Mouse (Mus musculus): ENCODE results near the gene Ubxn6.
A peak's percentile ranks its signal among the peaks of the same experiment; 100 is the strongest.
"Not testable (repeated sequence)": the region's sequence is repeated elsewhere in the genome, so short reads cannot be mapped to it uniquely, and the experiment has no call there.

The Ubxn6 gene

DNA sequence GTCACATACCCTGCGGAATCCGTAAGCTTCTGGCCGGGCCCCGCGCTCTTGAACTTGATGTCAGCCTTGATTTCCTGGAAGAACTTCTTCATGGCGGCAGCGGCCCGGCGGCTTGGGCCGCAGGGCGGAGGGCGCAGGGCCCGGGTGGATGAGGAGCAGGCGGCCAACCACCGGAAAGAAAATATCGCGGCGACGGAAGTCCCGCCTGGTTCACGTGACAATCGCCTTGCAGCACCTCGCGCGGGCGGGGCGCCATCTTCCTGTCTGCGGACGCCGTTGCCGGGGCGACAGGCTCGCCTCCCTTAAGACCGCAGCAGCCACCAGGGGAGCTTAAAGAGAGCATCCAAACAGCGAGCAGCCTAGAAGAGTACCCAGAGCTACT lies at the start of gene Ubxn6:
Gene Ubxn6, minus strand, starts transcription at position 202 of the 382 bp plus-strand sequence.
- peak; percentile 95 to 97 for DNase-seq (ENCODE audit: low spot score in 2 of 2)

GRCm38 (mm10) chr17:56123681-56124340 lies 49.0 kb upstream of the Ubxn6 start:
- DNase-seq (ENCODE audit: low spot score in 2 of 2): no peak

DNA sequence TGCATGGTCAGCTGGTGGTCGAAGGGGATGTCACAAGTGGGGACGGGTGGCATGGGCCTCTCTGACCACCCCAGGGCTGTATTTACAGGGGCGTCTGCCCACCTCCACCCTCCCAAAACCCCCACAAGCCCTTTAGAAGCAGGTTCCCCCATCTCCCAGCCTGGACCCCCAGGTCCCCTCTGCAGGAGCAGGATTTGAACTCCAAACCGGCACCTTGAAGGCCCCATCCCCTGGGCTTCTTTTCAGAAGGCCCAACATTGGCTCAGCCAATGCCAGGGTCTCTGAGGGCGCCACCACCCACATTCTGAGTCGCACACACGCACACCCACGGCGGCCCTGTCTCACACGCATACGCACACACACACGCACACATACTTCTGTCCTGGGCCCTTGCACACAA lies 48.3 kb upstream of the Ubxn6 start:
- DNase-seq (ENCODE audit: low spot score in 2 of 2): no peak

DNA sequence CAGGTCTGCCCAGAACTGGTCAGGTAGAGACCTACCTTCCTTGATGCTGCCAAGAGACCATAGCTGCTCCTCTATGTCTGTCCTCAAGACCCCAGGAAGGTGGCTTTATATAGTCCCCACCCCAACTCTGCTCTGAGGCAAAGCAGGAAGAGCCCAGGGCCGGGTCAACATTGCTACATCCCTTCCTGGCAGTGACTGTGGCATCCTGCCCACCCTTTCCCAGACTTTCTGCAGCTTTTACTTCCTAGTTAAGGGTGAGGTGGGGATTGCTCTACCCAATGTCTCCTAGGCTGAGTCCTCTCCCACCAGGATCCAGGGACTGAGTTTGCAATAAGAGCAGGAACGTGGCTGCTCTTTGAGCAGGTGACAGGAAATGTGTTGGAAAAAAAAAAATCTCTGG lies 47.0 kb upstream of the Ubxn6 start, which contains the start of gene Lrg1:
Gene Lrg1, minus strand, starts transcription at position 176 of the 400 bp plus-strand sequence.
- DNase-seq (ENCODE audit: low spot score in 2 of 2): no peak

DNA sequence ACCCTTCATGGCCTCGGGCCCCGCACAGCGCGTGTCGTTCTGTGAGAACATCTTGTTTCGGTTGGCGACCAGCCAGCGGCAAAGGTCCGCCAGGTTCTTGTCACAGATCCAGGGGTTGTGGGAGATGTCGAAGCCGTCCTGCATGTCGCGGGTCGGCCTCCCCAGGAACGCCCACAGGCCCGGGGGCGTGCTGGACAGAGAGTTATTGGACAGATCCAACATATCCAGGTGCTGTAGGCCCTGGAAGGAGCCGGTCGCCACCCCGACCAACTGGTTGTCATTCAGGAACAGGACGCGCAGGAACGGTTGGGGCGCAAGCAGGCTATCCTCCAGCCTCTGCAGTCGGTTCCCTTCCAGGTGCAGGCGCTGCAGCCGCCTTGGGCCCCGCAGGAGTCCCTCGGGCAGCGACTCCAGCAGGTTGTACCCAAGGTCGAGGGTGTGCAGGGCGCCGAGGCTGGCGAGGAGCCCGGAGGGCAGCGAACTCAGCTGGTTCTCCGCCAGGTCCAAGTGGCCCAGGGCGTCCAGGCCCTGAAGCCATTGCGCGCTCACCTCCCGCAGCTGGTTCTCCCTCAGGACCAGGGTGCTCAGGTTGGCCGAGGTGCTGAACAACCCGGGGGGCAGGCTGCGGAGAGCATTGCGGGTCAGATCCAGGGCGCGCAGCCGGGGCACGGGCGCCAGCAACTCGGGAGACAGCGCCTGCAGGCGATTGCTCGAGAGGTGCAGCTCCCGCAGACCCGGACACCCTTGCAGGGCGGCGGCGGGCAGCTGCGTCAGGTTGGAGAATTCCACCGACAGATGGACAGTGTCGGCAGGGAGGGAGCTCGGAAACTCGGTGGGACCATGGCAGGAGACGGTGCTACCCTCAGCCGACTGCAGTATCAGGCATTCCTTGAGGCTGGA lies 45.4 kb upstream of the Ubxn6 start:
- DNase-seq (ENCODE audit: low spot score in 2 of 2): no peak

GRCm38 (mm10) chr17:56119431-56119830 lies 44.6 kb upstream of the Ubxn6 start:
- no peak for DNase-seq (ENCODE audit: low spot score in 2 of 2)

DNA sequence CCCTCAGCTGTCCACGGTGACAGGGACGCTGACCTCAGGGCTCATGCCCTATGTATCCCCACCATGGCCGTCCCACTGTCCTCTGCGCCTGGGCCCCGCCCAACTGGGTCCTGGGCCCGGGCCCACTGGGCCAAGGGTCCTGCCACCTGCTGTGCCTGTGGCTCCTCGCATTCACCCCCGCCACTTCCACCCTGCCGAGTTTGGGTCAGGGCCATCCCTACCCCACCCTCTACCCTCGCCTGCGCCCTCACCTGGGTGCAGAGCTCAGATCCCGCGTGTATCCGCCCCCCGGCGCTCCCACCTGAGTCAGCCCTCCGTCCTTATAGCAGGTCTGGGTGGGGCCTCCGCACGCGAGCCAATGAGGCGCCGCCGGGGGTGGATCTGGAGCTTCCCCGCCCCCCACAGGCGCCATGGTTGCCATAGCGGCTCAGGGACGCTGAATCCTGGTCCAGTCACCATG lies 42.5 kb upstream of the Ubxn6 start, which contains the start of gene Plin5:
Gene Plin5, minus strand, starts transcription at position 346 of the 460 bp plus-strand sequence.
- DNase-seq (ENCODE audit: low spot score in 2 of 2): no peak

DNA sequence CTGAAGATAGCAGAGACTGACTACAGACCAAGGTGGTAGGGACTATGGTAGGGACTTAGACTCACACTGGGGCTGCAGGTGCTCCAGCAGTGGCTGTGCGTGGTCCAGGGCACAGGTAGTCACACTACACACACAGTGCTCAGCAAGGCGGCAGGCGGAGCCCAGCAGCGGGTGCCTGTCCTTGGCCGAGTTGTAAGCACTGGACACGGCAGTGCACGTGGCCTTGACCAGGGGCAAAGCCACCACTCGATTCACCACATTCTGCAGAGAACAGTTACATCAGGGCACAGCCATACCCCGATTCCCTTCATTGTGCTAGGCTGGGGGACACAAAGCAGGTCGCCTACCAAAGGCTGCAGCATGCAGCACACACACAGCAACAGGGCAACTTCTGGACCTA lies 41.4 kb upstream of the Ubxn6 start:
- DNase-seq (ENCODE audit: low spot score in 2 of 2): no peak

DNA sequence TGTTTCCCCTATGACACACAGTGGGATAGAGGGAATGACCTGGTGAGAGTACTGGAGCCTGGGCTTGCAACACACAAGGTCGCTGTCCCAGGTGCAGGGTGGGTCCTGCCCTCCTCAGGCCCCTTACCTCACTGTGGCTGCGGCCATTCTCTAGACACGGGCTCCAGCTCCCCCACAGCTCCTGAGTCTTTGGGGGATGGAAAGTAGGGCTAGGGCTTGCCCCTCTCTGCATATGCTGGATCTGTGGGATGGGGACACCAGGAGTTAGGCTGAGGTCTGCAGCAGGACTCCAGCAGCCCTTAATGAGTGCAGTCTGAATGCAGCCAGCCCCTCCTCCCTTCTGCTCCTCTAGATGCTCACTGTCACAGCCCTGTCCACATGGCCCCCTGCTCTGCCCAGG lies 37.9 kb upstream of the Ubxn6 start:
- no peak for DNase-seq (ENCODE audit: low spot score in 2 of 2)

DNA sequence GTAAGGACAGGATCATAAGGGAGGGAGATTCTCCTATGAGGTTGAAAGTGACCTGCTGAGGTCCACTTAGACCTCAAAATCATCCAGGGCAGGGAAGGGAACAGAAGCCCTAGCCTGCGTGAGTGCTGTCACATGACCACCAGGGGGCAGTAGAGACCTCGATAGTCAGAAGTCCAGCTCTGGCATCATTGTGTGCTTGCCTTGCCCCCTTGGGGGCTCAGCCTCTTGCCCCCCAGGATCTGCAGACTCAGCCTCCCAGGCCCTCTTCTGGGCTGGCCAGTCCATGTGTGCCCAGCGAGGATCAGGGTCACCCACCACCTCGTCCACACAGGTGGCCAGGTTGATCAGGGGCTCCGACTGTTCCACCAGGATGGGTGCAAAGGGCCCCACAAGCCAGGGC lies 37.0 kb upstream of the Ubxn6 start:
- no peak for DNase-seq (ENCODE audit: low spot score in 2 of 2)

DNA sequence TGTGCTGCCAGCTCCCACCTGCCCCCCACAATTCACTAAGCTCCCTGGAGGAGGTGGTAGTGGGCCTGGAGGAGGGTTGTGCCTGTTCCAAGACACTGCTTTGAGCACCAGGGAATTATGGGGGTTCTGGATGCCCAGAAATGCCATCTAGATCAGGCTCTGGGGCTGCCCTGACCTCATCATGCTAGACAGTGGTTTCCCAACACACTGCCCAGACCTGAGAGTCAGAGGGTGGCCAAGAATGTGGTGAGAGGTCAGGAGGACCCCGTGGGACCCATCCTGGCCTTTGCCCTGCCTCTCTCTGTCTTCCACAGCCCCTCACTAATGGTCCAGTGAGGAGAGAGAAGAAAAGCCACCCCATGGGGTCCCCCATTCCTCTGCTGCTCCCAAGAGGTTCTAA lies 36.2 kb upstream of the Ubxn6 start:
- no peak for DNase-seq (ENCODE audit: low spot score in 2 of 2)

DNA sequence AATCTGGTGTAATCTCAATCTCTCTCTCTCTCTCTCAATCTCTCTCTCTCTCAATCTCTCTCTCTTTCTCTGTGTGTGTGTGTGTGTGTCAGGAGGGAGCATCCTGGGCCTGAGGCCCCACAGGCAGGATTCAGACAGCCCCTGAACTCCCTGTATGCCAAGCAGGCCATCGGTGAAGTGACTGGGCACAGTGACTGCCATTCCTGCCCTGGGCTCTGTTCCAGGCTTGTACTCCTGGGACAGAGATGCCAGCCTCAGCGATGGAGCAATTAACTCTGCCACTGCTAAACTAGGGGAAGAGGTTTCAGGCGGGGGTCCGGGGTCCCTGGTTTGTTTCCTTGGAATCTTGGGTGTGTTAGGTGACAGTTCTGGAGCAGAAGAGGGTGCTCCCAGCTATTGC lies 35.7 kb upstream of the Ubxn6 start:
- DNase-seq (ENCODE audit: low spot score in 2 of 2): no peak

- no peak for DNase-seq (ENCODE audit: low spot score in 2 of 2)
These were observed 34.6 kb upstream of the Ubxn6 start, which contains the start of gene Plin4 for GRCm38 (mm10) chr17:56109219-56110051. Gene Plin4, minus strand, starts transcription at chr17:56109803.

GRCm38 (mm10) chr17:56108334-56109044 lies 33.7 kb upstream of the Ubxn6 start:
- DNase-seq (ENCODE audit: low spot score in 2 of 2): no peak

DNA sequence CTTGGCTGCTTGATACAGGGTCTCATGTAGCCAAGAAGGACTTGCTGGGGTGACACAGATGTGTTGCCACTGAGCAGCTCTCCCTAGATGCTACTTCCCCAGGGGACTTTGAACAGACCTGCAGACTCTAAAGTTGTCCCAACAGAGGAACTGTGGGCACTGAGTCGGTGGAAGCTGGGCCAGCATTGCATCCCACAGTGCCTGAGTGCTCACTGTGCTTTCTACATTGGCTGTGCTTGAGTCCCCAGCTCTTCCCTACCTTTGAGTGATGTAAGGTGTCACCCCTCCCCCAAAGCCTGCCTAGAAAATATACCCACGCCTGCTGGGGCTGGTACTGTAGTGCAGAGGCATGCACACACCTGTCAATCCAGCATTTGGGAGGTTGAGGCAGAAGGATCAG lies 32.9 kb upstream of the Ubxn6 start:
- DNase-seq (ENCODE audit: low spot score in 2 of 2): no peak

DNA sequence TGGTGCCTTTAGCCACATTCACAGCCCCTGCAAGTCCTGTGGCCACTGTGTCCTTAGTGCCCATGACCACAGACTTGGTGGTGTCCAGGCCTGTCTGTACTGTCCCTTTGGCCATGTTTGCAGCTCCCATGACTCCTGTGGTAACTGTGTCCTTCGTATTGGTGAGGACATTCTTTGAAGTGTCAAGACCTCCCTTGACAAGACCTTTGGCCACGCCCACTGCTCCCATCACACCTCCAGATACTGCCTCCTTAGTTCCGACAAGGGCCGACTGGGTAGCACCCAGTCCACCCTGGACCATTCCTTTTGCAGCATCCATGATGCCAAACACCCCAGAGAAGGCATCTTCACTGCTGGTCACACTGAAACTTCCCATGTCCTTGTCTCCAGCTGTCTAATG lies 32.2 kb upstream of the Ubxn6 start:
- no peak for DNase-seq (ENCODE audit: low spot score in 2 of 2)

- DNase-seq (ENCODE audit: low spot score in 2 of 2): not testable (repeated sequence)
These were observed 31.6 kb upstream of the Ubxn6 start for GRCm38 (mm10) chr17:56106436-56106835.

- DNase-seq (ENCODE audit: low spot score in 2 of 2): not testable (repeated sequence)
These were observed 30.0 kb upstream of the Ubxn6 start for GRCm38 (mm10) chr17:56104821-56105220.

DNA sequence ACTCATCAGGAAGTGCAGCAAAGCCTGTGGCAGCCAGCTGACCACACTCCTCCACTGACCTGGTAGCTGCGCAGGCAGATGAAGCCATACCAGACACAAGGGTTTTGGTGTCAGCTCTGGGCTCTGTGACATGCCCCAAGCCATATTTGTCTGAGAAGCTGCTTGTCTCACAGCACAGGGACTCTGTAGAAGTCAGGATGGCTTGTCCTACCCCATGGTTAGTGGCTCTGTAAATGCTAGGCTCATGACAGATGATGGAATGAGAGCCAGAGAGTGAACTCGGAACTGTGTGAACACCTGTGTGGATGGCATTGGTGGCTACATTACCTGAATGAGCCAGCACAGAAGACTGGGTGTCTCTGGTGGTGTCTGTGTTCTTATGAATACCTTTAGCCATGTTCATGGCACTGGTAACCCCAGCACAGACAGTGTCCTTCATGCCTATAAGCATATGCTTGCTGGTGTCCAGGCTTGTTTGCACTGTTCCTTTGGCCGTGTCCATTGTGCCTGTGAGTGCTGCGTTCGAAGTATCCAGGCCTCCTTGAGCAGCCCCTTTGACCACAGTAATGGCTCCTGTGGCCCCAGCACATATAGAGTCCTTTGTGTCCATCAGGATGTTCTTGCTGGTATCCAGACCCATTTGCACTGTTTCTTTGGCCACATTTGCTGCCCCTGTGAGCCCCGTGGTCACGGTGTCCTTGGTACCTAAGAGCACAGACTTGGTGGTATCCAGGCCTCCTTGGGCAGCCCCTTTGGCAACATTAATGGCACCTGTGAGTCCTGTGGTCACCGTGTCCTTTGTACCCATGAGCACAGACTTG lies 28.8 kb upstream of the Ubxn6 start:
- DNase-seq (ENCODE audit: low spot score in 2 of 2): no peak

DNA sequence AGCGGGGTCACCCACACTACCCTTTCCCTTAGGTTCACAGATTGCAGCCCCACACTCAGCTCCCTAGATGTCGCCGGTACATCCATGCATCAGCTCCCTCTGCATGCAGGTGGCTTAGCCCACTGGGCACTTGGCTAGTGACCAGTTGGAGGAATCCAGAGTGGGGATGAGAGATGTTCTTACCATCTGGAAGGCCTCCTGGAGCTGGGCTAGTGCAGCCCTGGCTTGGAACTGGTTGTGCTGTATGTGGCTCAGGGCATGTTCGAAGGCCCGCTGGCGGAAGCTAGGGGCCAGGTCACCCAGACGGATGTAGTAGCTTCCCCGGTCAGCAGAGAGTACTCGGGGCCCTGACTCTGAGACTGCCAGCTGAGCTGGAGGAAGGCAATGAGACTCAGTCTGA lies 28.1 kb upstream of the Ubxn6 start:
- no peak for DNase-seq (ENCODE audit: low spot score in 2 of 2)

Data from frontal cortex, postnatal 14 days (tissue).